Mouse (Mus musculus): ENCODE data around the gene Lmf1. TPM values are rescaled to one million over a fixed set of nuclear protein-coding genes. Genes with fewer than 3 reads are reported as not detected.

The Lmf1 gene
- polyA plus RNA-seq, 1 experiment = 15.2 TPM

GRCm38 (mm10) chr17:25597537-25597936, 18.7 kb downstream of the Lmf1 start:
- Histone ChIP-seq H3K36me3 (ENCODE audit: control insufficient read depth, insufficient read depth, low read length, poor library complexity, severe bottlenecking) (no peaks in the 10 kb centered on the region), H3K27me3 (ENCODE audit: control insufficient read depth, insufficient read depth, low read length, poor library complexity, severe bottlenecking) (no peaks in the 10 kb centered on the region), H3K27ac (ENCODE audit: insufficient read depth, low read length) (no peak overlapping the region), H3K4me1 (ENCODE audit: control insufficient read depth, insufficient read depth, low read length) (no peaks in the 10 kb centered on the region), H3K4me3 (ENCODE audit: low read depth, low read length) (no peak overlapping the region), H3K9me3 (replicated peaks; ENCODE audit: control insufficient read depth, insufficient read depth, low read length, poor library complexity, severe bottlenecking) (no peaks in the 10 kb centered on the region), H3K9ac (ENCODE audit: low read depth, poor library complexity, severe bottlenecking) (no peak overlapping the region)
- TF ChIP-seq POLR2A (IDR thresholded peaks at IDR 0.05; ENCODE audit: insufficient read depth, low read length) = no peak
- TF ChIP-seq EP300 (IDR thresholded peaks at IDR 0.05; ENCODE audit: insufficient read depth, low read depth, low read length) = no peak
- TF ChIP-seq CTCF (IDR thresholded peaks at IDR 0.05; ENCODE audit: low read depth, low read length) = no peak

- no peak overlapping the region for H3K9ac ChIP-seq (ENCODE audit: low read depth, poor library complexity, severe bottlenecking)
- TF ChIP-seq CTCF (IDR thresholded peaks at IDR 0.05; ENCODE audit: low read depth, low read length) = no peak
- no peak for TF ChIP-seq POLR2A (IDR thresholded peaks at IDR 0.05; ENCODE audit: insufficient read depth, low read length)
- TF ChIP-seq EP300 (IDR thresholded peaks at IDR 0.05; ENCODE audit: insufficient read depth, low read depth, low read length) = no peak
- H3K27me3 ChIP-seq (ENCODE audit: control insufficient read depth, insufficient read depth, low read length, poor library complexity, severe bottlenecking) = no peaks in the 10 kb centered on the region
- H3K4me3 ChIP-seq (ENCODE audit: low read depth, low read length) = no peak overlapping the region
- no peaks in the 10 kb centered on the region for H3K9me3 ChIP-seq (replicated peaks; ENCODE audit: control insufficient read depth, insufficient read depth, low read length, poor library complexity, severe bottlenecking)
- no peaks in the 10 kb centered on the region for H3K36me3 ChIP-seq (ENCODE audit: control insufficient read depth, insufficient read depth, low read length, poor library complexity, severe bottlenecking)
- H3K4me1 ChIP-seq (ENCODE audit: control insufficient read depth, insufficient read depth, low read length) = no peaks in the 10 kb centered on the region
- H3K27ac ChIP-seq (ENCODE audit: insufficient read depth, low read length) = no peak overlapping the region
Observed at GRCm38 (mm10) chr17:25602366-25602765, 23.5 kb downstream of the Lmf1 start.

GRCm38 (mm10) chr17:25604234-25604633, 25.3 kb downstream of the Lmf1 start:
- no peak overlapping the region for H3K4me3 ChIP-seq (ENCODE audit: low read depth, low read length)
- no peaks in the 10 kb centered on the region for H3K36me3 ChIP-seq (ENCODE audit: control insufficient read depth, insufficient read depth, low read length, poor library complexity, severe bottlenecking)
- no peak overlapping the region for H3K9ac ChIP-seq (ENCODE audit: low read depth, poor library complexity, severe bottlenecking)
- TF ChIP-seq EP300 (IDR thresholded peaks at IDR 0.05; ENCODE audit: insufficient read depth, low read depth, low read length) (no peak), POLR2A (IDR thresholded peaks at IDR 0.05; ENCODE audit: insufficient read depth, low read length) (no peak), CTCF (IDR thresholded peaks at IDR 0.05; ENCODE audit: low read depth, low read length) (no peak)
- H3K9me3 ChIP-seq (replicated peaks; ENCODE audit: control insufficient read depth, insufficient read depth, low read length, poor library complexity, severe bottlenecking) = no peaks in the 10 kb centered on the region
- no peaks in the 10 kb centered on the region for H3K4me1 ChIP-seq (ENCODE audit: control insufficient read depth, insufficient read depth, low read length)
- H3K27me3 ChIP-seq (ENCODE audit: control insufficient read depth, insufficient read depth, low read length, poor library complexity, severe bottlenecking) = no peaks in the 10 kb centered on the region
- H3K27ac ChIP-seq (ENCODE audit: insufficient read depth, low read length) = no peak overlapping the region

GRCm38 (mm10) chr17:25608137-25608785, 29.4 kb downstream of the Lmf1 start:
- Histone ChIP-seq H3K4me1 (ENCODE audit: control insufficient read depth, insufficient read depth, low read length) (no peaks in the 10 kb centered on the region), H3K27ac (ENCODE audit: insufficient read depth, low read length) (no peak overlapping the region), H3K9me3 (replicated peaks; ENCODE audit: control insufficient read depth, insufficient read depth, low read length, poor library complexity, severe bottlenecking) (no peaks in the 10 kb centered on the region), H3K27me3 (ENCODE audit: control insufficient read depth, insufficient read depth, low read length, poor library complexity, severe bottlenecking) (no peaks in the 10 kb centered on the region), H3K9ac (ENCODE audit: low read depth, poor library complexity, severe bottlenecking) (no peak overlapping the region), H3K4me3 (ENCODE audit: low read depth, low read length) (no peak overlapping the region), H3K36me3 (ENCODE audit: control insufficient read depth, insufficient read depth, low read length, poor library complexity, severe bottlenecking) (no peaks in the 10 kb centered on the region)
- TF ChIP-seq EP300 (IDR thresholded peaks at IDR 0.05; ENCODE audit: insufficient read depth, low read depth, low read length) (no peak), POLR2A (IDR thresholded peaks at IDR 0.05; ENCODE audit: insufficient read depth, low read length) (no peak), CTCF (IDR thresholded peaks at IDR 0.05; ENCODE audit: low read depth, low read length) (no peak)

GRCm38 (mm10) chr17:25608821-25609505, 30.1 kb downstream of the Lmf1 start:
- Histone ChIP-seq H3K27me3 (ENCODE audit: control insufficient read depth, insufficient read depth, low read length, poor library complexity, severe bottlenecking) (no peaks in the 10 kb centered on the region), H3K4me3 (ENCODE audit: low read depth, low read length) (no peak overlapping the region), H3K27ac (ENCODE audit: insufficient read depth, low read length) (no peak overlapping the region), H3K36me3 (ENCODE audit: control insufficient read depth, insufficient read depth, low read length, poor library complexity, severe bottlenecking) (no peaks in the 10 kb centered on the region), H3K9me3 (replicated peaks; ENCODE audit: control insufficient read depth, insufficient read depth, low read length, poor library complexity, severe bottlenecking) (no peaks in the 10 kb centered on the region), H3K9ac (ENCODE audit: low read depth, poor library complexity, severe bottlenecking) (no peak overlapping the region), H3K4me1 (ENCODE audit: control insufficient read depth, insufficient read depth, low read length) (no peaks in the 10 kb centered on the region)
- TF ChIP-seq EP300 (IDR thresholded peaks at IDR 0.05; ENCODE audit: insufficient read depth, low read depth, low read length) (no peak), POLR2A (IDR thresholded peaks at IDR 0.05; ENCODE audit: insufficient read depth, low read length) (no peak), CTCF (IDR thresholded peaks at IDR 0.05; ENCODE audit: low read depth, low read length) (no peak)

GRCm38 (mm10) chr17:25609506-25609828, 30.6 kb downstream of the Lmf1 start:
- Histone ChIP-seq H3K4me3 (ENCODE audit: low read depth, low read length) (no peak overlapping the region), H3K36me3 (ENCODE audit: control insufficient read depth, insufficient read depth, low read length, poor library complexity, severe bottlenecking) (no peaks in the 10 kb centered on the region), H3K4me1 (ENCODE audit: control insufficient read depth, insufficient read depth, low read length) (no peaks in the 10 kb centered on the region), H3K9ac (ENCODE audit: low read depth, poor library complexity, severe bottlenecking) (no peak overlapping the region), H3K27ac (ENCODE audit: insufficient read depth, low read length) (no peak overlapping the region), H3K9me3 (replicated peaks; ENCODE audit: control insufficient read depth, insufficient read depth, low read length, poor library complexity, severe bottlenecking) (no peaks in the 10 kb centered on the region), H3K27me3 (ENCODE audit: control insufficient read depth, insufficient read depth, low read length, poor library complexity, severe bottlenecking) (no peaks in the 10 kb centered on the region)
- no peak for TF ChIP-seq POLR2A (IDR thresholded peaks at IDR 0.05; ENCODE audit: insufficient read depth, low read length)
- no peak for TF ChIP-seq CTCF (IDR thresholded peaks at IDR 0.05; ENCODE audit: low read depth, low read length)
- TF ChIP-seq EP300 (IDR thresholded peaks at IDR 0.05; ENCODE audit: insufficient read depth, low read depth, low read length) = no peak

Data from ES-Bruce4 (cell line).